Mouse (Mus musculus) myocyte (in vitro differentiated cells): ENCODE measurements around the gene Hs3st4.

Source experiments
- CEBPB ChIP-seq: IDR thresholded peaks from 2 replicates; pipeline ENCODE4 v1.6.1; 2011; ENCODE audit warnings: mild to moderate bottlenecking, moderate library complexity; ENCODE audit not compliant: poor library complexity, insufficient read depth, severe bottlenecking
- MAX ChIP-seq: IDR thresholded peaks from one replicate; pipeline ENCODE4 v1.6.1; 2011; ENCODE audit warnings: low read depth, mild to moderate bottlenecking, control low read depth
- POLR2A ChIP-seq: IDR thresholded peaks from one replicate; pipeline ENCODE4 v1.6.1; 2011; ENCODE audit warnings: low read depth, mild to moderate bottlenecking, control low read depth, moderate library complexity; ENCODE audit not compliant: insufficient read length

- no peak for TF ChIP-seq CEBPB
- no peak for TF ChIP-seq POLR2A
- TF ChIP-seq MAX, result no peak
These were observed 148.6 kb downstream of the Hs3st4 start for GRCm38 (mm10) chr7:124131312-124131711.
